Mouse (Mus musculus): ENCODE results near the gene Hist1h2bf.
"Not testable (repeated sequence)": the region's sequence is repeated elsewhere in the genome, so short reads cannot be mapped to it uniquely, and the experiment has no call there.

Gene Hist1h2bf

GRCm38 (mm10) chr13:23571504-23572217 is 2.3 kb downstream of the Hist1h2bf start:
- DNase-seq (ENCODE audit: extremely low spot score), result peak; percentile 75

GRCm38 (mm10) chr13:23571022-23571503 is 2.9 kb downstream of the Hist1h2bf start, which contains the start of the genes Hist1h2ae and Hist1h2bg:
Gene Hist1h2ae (minus strand): TSS chr13:23571220.
Gene Hist1h2bg (plus strand): TSS chr13:23571396.
- peak; percentile 92 for DNase-seq (ENCODE audit: extremely low spot score)

GRCm38 (mm10) chr13:23570261-23571021 is 3.6 kb downstream of the Hist1h2bf start:
- DNase-seq (ENCODE audit: extremely low spot score), result peak; percentile 72

- no peak for DNase-seq (ENCODE audit: extremely low spot score)
Observed at GRCm38 (mm10) chr13:23564482-23564881, 9.5 kb downstream of the Hist1h2bf start.

- DNase-seq (ENCODE audit: extremely low spot score), result peak; percentile 75
Observed at GRCm38 (mm10) chr13:23562699-23563462, 11.1 kb downstream of the Hist1h2bf start.

- DNase-seq (ENCODE audit: extremely low spot score), result peak; percentile 98
Observed at GRCm38 (mm10) chr13:23561883-23562659, 11.9 kb downstream of the Hist1h2bf start, which contains the start of gene Hist1h3e. Gene Hist1h3e (minus strand): TSS chr13:23562369.

GRCm38 (mm10) chr13:23561531-23561882 is 12.5 kb downstream of the Hist1h2bf start:
- not testable (repeated sequence) for DNase-seq (ENCODE audit: extremely low spot score)

GRCm38 (mm10) chr13:23560699-23561098 is 13.3 kb downstream of the Hist1h2bf start:
- not testable (repeated sequence) for DNase-seq (ENCODE audit: extremely low spot score)

GRCm38 (mm10) chr13:23556906-23557305 is 17.1 kb downstream of the Hist1h2bf start:
- no peak for DNase-seq (ENCODE audit: extremely low spot score)

- peak; percentile 92 for DNase-seq (ENCODE audit: extremely low spot score)
Observed at GRCm38 (mm10) chr13:23555839-23556416, 18.1 kb downstream of the Hist1h2bf start.

GRCm38 (mm10) chr13:23554925-23555838 is 18.8 kb downstream of the Hist1h2bf start:
- DNase-seq (ENCODE audit: extremely low spot score), result peak; percentile 96

GRCm38 (mm10) chr13:23554393-23554792 is 19.6 kb downstream of the Hist1h2bf start:
- DNase-seq (ENCODE audit: extremely low spot score), result no peak

GRCm38 (mm10) chr13:23552962-23553361 is 21.0 kb downstream of the Hist1h2bf start, which contains the start of gene Hist1h1d:
Gene Hist1h1d (plus strand): TSS chr13:23553262.
- DNase-seq (ENCODE audit: extremely low spot score), result no peak

GRCm38 (mm10) chr13:23551931-23552914 is 21.8 kb downstream of the Hist1h2bf start:
- no peak for DNase-seq (ENCODE audit: extremely low spot score)

GRCm38 (mm10) chr13:23551146-23551834 is 22.7 kb downstream of the Hist1h2bf start, which contains the start of gene Hist1h4f:
Gene Hist1h4f (minus strand): TSS chr13:23551648.
- DNase-seq (ENCODE audit: extremely low spot score), result peak; percentile 97

GRCm38 (mm10) chr13:23550761-23551145 is 23.2 kb downstream of the Hist1h2bf start:
- peak; percentile 76 for DNase-seq (ENCODE audit: extremely low spot score)

GRCm38 (mm10) chr13:23546694-23547093 is 27.3 kb downstream of the Hist1h2bf start:
- DNase-seq (ENCODE audit: extremely low spot score), result no peak

- DNase-seq (ENCODE audit: extremely low spot score), result not testable (repeated sequence)
Observed at GRCm38 (mm10) chr13:23544787-23545120, 29.2 kb downstream of the Hist1h2bf start.

Measured in embryo, embryonic 9.5 days (tissue).